Mouse (Mus musculus) ovary, adult 18-20 months (tissue): ENCODE data around the gene Myh7.
"Not testable (repeated sequence)": the region's sequence is repeated elsewhere in the genome, so short reads cannot be mapped to it uniquely, and the experiment has no call there.

Experiments used
- DNase-seq: peaks from one replicate; pipeline ENCODE4 v3.0.0; 2022; ENCODE audit warnings: low spot score, mixed read lengths

The Myh7 gene

DNA sequence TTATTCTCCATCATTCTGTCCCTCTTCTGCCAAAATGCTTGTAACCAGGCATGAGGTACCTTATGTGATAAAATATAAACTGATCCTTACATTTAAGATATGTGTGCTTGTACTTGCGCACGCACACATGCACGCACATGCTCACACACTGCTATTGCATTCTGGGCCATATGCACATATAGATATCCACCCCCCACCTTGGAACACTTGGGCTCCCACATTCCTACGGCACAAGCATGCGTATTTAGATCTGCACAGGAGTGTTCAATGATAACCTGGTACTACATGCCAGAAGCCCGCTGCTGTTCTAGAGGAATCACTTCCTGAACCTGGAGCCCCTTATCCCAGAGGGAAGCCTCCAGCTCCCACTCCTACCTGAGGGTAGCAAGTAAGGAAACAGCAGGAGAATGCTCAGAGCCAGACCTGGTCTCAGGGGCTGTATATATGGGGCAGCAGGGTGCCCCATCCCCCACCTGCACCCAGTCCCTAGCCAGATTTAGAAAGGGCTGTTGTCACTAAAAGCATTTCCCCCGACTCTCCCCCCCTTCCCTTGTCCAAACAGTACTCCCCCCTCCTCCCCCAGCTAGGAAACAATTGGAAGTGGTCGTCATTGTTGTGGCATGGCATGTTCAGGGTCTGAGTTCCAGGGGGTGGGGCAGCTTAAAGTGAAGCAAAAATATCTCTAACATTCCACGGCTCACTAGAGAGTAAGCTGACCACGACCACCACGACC, at the start of gene Myh7:
Gene Myh7, minus strand, starts transcription at position 491 of the 733 bp plus-strand sequence.
- DNase-seq = no peak

DNA sequence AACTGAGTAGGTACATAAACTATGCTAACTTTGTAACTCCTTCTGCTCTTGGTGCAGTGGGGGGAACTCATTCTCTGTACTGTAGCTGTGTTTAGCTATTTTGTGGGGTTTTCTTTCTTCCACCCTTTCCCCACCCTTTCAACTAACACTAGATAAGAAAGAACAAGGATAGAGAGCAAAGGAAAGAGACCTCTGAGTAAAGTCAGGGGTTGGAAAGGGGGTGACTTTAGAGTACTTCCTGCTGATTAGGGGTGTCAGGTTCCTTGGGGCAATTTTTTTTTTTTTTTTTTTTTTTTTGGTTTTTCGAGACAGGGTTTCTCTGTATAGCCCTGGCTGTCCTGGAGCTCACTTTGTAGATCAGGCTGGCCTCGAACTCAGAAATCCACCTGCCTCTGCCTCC, 49.3 kb upstream of the Myh7 start:
- DNase-seq = not testable (repeated sequence)

DNA sequence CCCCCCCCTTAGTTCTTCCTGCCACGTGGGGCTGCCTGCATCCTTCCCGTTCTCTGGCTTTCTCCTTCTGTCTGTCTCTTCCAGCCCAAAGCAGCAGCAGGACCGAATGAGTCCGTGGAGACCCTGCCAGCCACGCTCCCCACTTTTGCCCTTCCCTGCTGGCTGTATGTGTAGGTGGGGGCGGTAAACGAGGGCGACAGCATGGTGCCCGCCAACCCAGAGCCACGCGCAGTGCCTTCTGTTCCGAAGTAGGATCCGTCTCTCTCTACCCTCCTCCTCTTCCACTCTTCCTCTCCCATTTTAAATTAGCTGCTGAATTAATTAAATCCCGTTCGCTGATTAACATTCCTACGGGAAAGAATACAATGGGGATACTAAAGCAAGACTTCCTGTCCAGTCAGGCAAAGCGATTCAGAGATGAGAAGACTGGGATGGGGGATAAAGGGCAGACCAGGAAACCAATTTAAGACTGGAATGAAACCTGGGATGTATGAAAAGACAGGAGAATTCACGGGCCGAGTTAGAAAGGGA, 38.3 kb upstream of the Myh7 start:
- no peak for DNase-seq

DNA sequence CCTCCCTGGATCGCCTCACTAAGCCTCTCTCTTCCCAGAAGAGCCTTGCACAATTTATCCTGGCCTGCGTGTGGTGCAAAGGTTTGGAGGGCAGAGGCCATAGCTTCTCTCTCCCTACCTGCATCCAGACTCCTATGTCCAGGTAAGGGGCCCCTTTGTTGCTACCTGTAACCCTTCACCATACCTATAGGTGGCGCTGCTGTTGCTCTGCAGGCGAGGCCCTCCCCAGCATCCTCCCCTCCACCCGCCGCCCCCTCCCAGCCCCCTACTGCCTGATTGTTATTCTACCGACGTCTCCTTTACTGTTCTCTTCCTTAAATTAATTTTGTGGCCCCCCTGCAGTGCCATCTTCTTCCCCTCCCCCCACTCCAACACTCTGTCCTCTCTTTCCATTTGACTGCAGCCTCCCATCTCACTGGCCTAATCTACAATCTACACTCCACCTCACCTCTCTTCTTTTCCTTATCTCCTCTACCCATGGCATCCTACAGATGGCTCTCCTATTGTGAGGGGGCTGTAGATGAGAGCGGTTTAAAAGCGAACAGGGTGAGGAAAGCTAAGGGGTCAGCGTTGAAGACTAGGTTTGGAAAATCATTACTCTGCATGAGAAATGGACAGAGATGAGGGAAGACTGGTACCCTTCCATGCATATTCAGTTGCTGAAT, 34.7 kb upstream of the Myh7 start:
- no peak for DNase-seq

DNA sequence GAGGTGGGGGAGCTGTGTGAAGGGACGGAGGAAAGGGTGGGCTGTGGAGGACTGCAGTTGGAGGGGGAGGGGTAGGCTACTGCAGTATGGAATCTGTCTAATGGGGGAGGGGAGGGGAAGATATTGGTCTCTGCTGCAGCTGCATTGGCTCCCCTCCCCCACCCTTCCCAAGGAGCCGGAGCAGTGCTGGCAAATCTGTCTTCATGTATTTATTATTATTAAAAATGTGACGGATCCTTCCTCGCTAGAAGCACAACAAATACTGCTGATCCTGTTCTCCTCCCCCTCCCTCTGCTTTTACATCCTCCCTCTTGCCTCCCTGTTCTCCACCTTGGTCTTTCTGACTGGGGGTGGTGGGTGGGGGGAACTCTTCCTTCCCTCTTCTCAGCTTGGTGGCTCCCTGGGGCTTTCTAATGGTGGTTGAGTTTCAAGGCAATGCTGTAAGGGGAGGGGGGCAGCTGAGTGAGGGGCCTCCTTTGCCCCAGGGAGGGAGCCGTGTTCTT, 34.0 kb upstream of the Myh7 start:
- no peak for DNase-seq

DNA sequence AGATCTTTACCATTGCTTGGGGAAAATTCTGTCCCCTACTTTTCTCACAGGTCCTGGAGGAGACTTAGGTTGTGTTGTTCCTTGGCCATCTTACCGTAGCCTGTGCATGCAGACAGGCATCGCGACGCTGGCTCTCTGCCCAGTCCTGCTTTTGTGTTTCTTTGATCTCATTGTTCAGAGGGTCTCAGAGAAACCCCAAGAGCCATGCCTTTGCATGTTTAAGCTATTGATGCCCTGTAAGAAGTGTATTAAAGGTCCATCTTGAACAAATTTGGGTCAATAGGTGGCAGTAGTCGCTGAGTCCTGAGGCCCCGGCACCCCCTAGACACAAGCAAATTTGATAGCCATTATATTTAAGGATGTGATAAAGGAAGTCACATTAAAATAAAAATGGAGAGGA, 33.2 kb upstream of the Myh7 start:
- no peak for DNase-seq

DNA sequence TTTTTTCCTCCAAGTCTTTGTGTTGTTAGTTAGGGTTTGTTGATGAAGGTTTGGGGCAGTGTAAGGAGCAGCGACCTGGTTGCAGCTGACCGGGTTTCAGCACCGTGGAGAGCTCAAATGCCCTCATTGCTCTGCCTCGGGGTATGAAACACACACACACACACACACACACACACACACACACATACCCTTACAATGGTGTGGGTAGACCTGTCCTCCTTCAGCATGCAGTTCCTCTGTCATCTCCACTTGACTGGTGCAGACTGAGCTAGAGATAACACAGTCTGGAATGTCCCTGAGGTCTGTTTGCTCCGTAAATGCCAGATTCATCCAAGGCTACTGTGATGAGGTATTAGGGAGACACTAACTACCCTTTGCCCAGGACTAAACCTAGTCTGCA, 32.8 kb upstream of the Myh7 start:
- no peak for DNase-seq

DNA sequence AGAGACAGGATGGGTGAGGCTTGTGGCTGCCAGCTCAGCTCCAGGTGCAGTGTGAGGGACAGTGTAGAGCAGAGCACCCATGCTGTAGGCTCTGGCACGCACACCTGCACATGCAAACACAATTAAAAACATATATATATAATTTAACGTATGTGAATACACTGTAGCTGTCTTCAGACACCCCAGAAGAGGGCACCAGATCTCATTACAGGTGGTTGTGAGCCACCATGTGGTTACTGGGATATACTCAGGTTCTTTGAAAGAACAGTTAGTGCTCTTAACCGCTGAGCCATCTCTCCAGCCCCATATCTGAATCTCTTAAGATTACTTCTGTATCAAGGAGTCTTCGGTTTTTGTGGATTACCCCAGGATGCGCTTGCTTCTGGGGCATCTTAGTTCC, 31.1 kb upstream of the Myh7 start:
- DNase-seq = no peak

DNA sequence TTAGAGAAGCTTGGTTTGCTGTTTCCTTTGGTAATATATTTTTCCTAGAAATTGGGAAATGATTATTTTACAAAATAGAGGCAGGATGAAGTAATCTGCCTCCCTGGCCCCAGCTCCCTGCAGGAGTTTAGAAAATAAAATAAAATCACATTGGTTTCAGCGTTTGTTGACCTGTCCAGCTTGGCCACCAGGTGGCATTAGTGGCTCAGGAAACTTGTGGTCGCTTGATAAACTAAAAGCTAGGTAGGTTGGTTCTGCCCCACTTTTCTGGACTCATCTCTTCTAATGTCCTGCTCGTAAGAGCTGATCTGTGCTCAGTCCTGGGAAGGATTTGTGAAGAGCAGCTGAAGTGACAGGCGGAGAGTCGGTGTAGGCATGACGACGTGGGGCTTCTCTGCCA, 29.8 kb upstream of the Myh7 start:
- peak; percentile 24 for DNase-seq

DNA sequence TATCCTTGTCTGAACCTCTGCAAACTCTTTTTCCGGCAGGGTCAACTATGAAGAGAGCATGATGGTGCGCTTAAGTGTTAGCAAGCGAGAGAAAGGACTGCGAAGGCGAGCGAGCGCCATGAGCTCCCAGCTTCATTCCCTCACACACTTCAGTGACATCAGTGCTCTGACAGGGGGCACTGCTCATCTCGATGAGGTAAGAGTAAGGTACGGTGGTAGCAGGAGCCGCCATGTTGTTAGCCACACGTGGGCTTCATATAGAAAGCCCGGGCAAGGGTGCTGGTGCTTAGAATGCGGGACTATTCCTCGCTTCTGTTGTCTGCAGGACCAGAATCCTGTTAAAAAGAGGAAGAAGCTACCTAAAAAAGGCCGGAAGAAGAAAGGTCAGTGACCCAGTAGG, 28.6 kb upstream of the Myh7 start:
- no peak for DNase-seq

DNA sequence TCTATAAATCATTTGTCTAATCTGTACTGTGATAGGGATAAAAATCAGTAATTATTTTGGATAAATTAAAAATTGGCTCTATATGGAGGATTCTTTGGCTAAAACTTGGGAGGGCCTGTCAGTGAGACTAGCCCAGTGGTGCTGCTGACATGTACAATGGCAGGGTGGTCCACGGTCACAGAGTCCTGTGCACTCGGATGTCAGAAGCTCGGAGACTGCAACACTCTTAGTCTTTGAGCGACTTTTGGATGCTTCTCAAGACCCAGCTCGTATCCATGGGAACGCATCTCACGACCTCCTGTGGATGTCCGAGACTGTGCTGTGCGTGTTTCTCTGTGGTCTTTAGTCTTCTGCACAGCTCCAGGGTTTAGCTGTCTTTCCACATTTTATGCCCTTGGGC, 26.0 kb upstream of the Myh7 start:
- DNase-seq = no peak

DNA sequence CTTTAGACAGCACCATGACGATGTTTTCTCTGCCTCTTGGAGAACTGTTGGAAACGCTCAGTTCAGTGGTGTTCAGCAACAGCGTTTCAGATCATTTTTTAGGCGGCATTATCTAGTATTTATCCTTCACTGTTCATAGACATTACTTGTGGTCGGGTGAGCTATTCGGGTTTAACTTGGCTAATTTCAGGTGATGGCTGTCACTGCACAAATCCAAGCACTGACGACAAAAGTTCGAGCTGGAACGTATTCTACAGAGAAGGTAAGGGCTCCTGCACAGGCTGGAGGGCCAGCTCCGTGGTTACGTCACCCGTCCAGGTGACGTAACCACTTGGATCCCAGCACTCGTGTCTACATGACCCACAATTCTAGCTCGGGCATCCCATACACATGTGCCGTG, 22.4 kb upstream of the Myh7 start:
- DNase-seq = no peak

DNA sequence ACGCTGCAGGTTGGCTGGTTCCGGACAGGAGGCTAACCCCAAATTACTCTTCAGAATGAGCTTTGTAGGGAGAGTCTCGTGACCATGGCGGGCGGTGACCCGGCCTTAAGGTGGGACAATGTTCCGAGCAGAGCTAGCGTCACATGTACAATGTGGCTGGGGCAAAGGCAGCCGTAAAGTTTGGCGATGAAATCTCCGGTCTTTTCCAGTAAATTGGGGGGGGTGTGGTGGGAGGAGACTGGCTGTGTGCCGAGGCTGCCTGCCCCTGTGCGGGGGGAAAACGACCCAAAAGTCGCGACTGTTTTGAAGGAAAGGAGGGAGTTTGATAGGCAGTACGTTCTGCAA, 21.3 kb upstream of the Myh7 start:
- no peak for DNase-seq

DNA sequence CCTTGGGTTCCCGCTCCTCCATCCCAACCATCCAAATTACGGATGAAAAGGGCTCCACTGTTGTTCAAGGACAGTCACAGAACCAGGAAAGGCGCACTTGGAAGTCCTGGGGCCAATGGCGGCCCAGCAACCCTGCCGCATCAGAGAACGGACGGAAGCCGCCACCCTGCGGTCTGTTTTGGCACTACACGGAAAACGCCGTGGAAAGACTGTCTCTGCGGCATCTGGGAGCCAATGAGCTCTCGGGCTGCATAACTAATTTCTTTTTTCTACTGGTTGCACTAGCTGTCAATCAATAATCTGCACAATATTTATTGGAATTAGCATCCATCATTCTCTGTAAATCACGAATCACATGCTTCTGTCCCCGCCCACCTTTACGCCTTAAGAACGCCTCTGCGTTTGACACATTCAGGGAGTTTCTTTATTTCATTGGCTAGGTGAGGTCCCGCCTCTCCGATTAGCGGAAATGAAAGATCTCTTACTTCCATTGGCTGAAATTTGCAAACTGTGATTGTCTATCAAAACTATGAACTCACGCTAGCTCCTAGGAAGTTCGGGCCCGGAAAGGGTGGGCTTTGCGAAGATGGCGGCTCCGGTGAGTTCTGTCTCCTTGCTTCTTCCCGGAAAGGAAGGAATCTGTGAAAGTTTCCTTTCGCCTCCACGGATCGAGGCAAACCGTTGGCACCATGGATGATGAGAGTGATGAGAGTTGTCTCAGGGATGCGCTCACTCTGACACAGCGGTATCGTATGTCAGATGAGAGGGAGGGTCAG, 20.8 kb upstream of the Myh7 start, which contains the start of gene Ngdn:
Gene Ngdn, plus strand, starts transcription at position 464 of the 776 bp plus-strand sequence.
- peak; percentile 96 for DNase-seq

DNA sequence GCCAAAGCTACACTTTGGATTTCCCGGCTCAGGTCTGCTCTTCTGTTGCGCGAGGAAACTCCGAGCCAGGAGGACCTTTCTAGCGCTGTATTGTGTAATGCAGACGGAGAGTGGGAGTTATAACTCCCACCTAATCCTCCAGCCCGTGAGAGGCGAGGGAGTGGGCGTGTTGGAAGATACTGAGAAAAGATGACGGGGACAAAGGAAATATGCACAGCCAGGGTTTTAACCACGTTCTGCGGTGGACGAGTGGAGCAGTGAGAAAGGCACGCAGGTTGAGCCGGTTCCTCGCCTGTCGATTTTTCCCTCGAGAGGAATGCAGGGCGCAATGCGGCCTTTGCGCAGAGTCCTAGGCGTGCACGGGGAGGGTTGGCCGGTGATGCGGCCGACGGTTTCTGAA, 20.2 kb upstream of the Myh7 start:
- DNase-seq = no peak

DNA sequence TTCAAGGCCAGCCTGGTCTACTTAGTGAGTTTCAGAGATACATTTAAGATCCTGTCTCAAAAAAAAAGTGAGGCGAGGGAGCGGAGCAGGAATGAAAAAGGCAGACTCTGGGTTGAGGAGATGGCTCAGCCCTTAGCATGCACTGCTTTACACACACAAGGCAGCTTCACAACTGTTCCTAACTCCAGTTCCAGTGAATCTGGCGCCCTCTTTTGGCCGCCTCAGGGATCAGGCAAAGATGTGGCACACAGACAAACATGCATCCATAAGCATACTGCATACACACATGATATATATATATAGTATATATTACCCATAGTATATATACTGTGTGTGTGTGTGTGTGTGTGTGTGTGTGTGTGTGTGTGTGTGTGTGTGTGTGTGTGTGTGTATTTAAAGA, 16.7 kb upstream of the Myh7 start:
- no peak for DNase-seq

DNA sequence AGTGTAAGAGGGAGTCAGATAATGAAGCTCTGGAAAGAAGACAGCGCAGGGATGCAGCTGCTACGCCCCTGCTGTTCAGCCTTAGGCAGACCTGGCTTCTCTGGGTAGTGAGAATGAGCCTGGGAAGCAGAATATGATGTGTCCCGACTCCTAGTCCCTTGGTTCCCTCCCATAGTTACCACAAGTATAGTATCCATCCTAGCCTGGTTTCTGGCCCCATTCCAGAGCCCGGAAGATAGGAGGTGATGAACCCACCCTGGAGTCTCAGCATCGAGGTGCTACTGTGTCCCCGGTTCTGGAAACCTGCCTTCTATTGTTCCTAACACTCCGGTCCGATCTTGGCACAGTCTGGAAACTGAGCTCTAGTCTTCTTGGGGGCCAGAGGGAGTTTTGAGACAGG, 14.0 kb upstream of the Myh7 start:
- DNase-seq = no peak

DNA sequence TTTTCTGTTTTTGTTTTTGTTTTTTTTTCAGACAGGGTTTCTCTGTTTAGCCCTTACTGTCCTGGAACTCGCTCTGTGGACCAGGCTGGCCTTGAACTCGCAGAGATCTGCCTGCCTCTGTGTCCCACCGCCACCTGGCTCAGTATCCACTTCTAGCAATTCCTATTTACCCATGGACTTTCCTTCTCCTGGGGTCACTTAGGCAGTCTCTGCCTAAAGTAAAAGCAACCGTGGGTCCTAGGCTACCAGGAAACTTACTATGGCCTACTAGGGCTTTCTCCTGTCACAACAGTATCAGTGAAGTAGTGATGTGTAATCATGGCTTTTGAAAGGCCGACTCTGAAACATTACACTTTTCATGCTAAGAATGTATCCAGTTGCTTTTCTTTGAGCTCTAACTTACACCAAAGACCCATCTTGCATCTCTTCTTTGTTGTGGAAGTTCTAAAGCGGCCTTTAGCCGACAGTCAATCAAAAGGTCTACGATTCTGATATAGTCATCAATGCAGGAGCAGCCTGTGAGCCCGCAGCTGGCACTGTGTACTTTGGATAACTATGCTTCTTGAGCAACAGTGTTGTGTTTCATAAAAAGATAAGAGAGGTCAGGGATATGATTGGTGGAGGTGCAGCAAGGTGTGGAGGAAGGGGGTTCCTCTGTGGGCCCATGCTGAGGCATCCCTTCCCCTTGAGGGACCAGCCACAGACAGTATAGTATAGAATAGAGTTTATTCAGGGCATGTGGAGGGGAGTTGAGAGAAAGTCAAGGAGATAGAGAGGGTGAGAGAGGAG, 12.9 kb upstream of the Myh7 start:
- DNase-seq = no peak

DNA sequence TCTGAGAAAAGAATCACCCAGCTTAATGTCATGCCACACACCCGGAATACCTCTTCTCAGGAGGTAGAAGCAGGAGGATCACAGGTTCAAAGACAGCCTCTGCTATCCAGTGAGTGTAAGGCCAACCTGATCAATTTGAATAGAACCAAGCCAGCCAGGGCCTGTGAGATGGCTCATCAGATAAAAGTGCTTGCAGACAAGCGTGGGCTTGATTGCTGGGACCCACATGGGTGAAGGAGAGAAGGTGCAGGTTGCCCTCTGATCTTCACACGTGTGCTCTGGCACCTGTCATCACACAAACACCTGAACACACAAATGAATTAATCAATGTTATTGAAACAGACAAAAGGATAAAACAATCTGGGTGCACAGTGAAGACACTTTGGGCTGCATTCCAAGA, 12.1 kb upstream of the Myh7 start:
- DNase-seq = no peak

DNA sequence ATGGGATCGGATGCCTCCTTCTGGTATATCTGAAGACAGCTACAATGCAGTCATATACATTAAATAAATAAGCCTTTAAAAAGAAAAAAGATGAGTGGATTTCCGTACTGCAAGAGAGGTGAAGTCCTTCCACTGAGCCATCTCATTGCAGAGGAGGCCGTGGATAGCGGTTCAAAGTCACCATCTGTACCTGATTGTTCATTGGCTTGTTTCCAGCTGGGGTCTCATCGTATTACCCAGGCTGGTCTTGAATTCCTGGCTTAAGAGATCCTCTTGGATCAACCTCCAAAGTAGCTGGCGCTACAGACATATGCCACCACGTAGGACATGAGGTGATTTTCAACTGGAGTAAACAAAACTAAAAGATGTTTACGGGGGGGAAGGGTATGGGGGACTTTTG, 11.5 kb upstream of the Myh7 start:
- no peak for DNase-seq

DNA sequence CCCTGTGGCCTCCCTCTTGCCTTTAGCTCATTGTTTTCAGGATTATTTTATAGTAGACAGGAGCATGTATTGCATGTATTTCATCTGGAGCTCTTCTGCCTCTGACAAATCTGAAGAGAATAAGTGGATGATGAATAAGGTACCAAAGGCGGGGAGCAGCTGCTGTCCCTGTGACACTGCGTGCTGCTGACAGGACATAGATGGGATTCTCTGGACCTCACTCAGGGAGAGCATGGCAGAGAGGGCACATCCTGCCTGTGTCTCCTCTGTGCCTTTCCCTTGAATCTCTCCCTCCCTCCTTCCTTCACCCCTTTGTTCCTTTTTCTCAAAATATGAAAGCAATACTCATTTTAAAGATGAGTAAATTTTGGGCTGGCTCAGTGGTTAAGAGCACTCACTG, 11.1 kb upstream of the Myh7 start:
- DNase-seq = no peak
